Mouse (Mus musculus) MEL-GATA-1-ER (cell line): ENCODE data around the gene Gbe1.
A peak's percentile ranks its signal among the peaks of the same experiment; 100 is the strongest.

Experiments
- DNase-seq: peaks from one replicate; pipeline ENCODE4 v3.0.0-alpha.2; 2012; ENCODE audit warnings: low read depth; ENCODE audit errors: extremely low read depth

Gene Gbe1

GRCm38 (mm10) chr16:70353058-70353457 is 39.3 kb downstream of the Gbe1 start:
- no peak for DNase-seq

- DNase-seq, result no peak
These were observed 44.6 kb downstream of the Gbe1 start for GRCm38 (mm10) chr16:70358326-70358725.

GRCm38 (mm10) chr16:70365229-70365628 is 51.5 kb downstream of the Gbe1 start:
- no peak for DNase-seq

- DNase-seq, result no peak
These were observed 67.3 kb downstream of the Gbe1 start for GRCm38 (mm10) chr16:70381045-70381444.

- no peak for DNase-seq
These were observed 71.7 kb downstream of the Gbe1 start for GRCm38 (mm10) chr16:70385494-70385893.

GRCm38 (mm10) chr16:70387385-70387784 is 73.6 kb downstream of the Gbe1 start:
- no peak for DNase-seq

- no peak for DNase-seq
These were observed 81.5 kb downstream of the Gbe1 start for GRCm38 (mm10) chr16:70395276-70395675.

- no peak for DNase-seq
These were observed 94.0 kb downstream of the Gbe1 start for GRCm38 (mm10) chr16:70407780-70408179.

- no peak for DNase-seq
These were observed 107.3 kb downstream of the Gbe1 start for GRCm38 (mm10) chr16:70421077-70421476.

GRCm38 (mm10) chr16:70449520-70449919 is 135.8 kb downstream of the Gbe1 start:
- no peak for DNase-seq

GRCm38 (mm10) chr16:70475583-70475982 is 161.8 kb downstream of the Gbe1 start:
- DNase-seq, result no peak

GRCm38 (mm10) chr16:70476161-70476560 is 162.4 kb downstream of the Gbe1 start:
- DNase-seq, result no peak

GRCm38 (mm10) chr16:70480494-70480893 is 166.7 kb downstream of the Gbe1 start:
- no peak for DNase-seq

- peak; percentile 35 for DNase-seq
These were observed 192.7 kb downstream of the Gbe1 start for GRCm38 (mm10) chr16:70506457-70506856.

- DNase-seq, result no peak
These were observed 197.2 kb downstream of the Gbe1 start for GRCm38 (mm10) chr16:70510938-70511337.

- DNase-seq, result no peak
These were observed 209.1 kb downstream of the Gbe1 start for GRCm38 (mm10) chr16:70522861-70523260.

- DNase-seq, result no peak
These were observed 209.8 kb downstream of the Gbe1 start for GRCm38 (mm10) chr16:70523566-70523965.

- DNase-seq, result no peak
These were observed 210.5 kb downstream of the Gbe1 start for GRCm38 (mm10) chr16:70524273-70524672.

- no peak for DNase-seq
These were observed 213.5 kb downstream of the Gbe1 start for GRCm38 (mm10) chr16:70527224-70527623.

- no peak for DNase-seq
These were observed 221.5 kb downstream of the Gbe1 start for GRCm38 (mm10) chr16:70535224-70535623.

GRCm38 (mm10) chr16:70550835-70551234 is 237.1 kb downstream of the Gbe1 start:
- no peak for DNase-seq

- DNase-seq, result no peak
These were observed 248.0 kb downstream of the Gbe1 start for GRCm38 (mm10) chr16:70561635-70562348.

- no peak for DNase-seq
These were observed 248.8 kb downstream of the Gbe1 start for GRCm38 (mm10) chr16:70562574-70562973.

GRCm38 (mm10) chr16:70563456-70563855 is 249.7 kb downstream of the Gbe1 start:
- DNase-seq, result no peak
